Mouse (Mus musculus): ENCODE measurements around the gene Atg5. TPM values are rescaled to one million over a fixed set of nuclear protein-coding genes. Genes with fewer than 3 reads are reported as not detected.
"Not testable (repeated sequence)": the region's sequence is repeated elsewhere in the genome, so short reads cannot be mapped to it uniquely, and the experiment has no call there.

Gene Atg5
- polyA plus RNA-seq (2015; fragmentation: Nextera tagmentation; extraction: Ambion mirVana), result 44.7 and 50.3 TPM in 2 replicates

DNA sequence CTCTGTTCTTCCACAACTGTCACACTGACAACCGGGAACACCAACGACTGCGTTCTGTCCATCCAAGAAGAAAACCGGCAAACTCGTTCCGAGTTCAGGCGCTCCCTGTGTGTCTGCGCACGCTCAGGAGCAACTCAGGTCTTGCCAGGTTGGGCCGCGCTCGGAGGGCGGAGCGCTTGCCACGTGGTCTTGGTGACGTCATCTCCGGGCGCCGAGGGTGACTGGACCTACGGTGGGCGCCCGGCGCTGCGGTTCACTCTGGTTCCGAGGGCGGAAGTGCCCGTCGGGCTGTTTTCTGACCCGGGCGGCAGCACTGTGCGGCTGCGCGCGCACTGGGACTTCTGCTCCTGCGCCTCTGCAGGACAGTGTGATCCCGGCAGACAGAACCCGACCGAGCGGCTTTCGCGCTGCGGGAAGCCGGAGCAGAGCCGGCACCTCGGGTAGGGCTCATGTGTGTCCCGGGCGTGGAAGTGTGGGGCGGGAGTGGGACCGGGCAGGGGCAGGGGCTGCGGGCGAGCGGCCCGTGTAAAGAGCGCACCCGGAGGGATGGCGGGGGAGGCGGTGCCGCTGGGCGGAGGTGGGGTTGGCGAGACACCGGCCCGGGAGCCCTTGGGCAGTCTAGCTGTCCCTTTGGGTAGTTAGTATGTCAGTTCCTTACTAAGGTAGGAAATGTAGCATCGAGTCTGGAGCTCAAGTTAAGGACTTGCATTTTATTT is at the start of gene Atg5:
TSS of gene Atg5 (plus strand) at position 214 of the 716 bp plus-strand sequence.
- 0% methylated on average over 63 of the region's 63 CpGs for WGBS
- Histone ChIP-seq H3K9ac (ENCODE audit: low read length) (peak within 1 kb of the TSS; percentile 93), H3K27me3 (ENCODE audit: control insufficient read depth, insufficient read depth, low read depth, low read length) (no peaks in the 10 kb centered on the region), H3K4me3 (ENCODE audit: low read length) (peak within 1 kb of the TSS; percentile 94), H3K4me1 (replicated peaks; ENCODE audit: control insufficient read depth, insufficient read depth, low read length) (peaks cover 20% of the 10 kb centered on the region), H3K36me3 (ENCODE audit: control insufficient read depth, insufficient read depth, low read length) (no peaks in the 10 kb centered on the region), H3K9me3 (ENCODE audit: control insufficient read depth, low read length) (no peaks in the 10 kb centered on the region), H3K27ac (ENCODE audit: low read length) (peak within 1 kb of the TSS; percentile 96), H3K4me2 (ENCODE audit: low read depth, low read length) (peak within 1 kb of the TSS; percentile 85)
- ATAC-seq (ENCODE audit: low read depth), result peak; percentile 98

DNA sequence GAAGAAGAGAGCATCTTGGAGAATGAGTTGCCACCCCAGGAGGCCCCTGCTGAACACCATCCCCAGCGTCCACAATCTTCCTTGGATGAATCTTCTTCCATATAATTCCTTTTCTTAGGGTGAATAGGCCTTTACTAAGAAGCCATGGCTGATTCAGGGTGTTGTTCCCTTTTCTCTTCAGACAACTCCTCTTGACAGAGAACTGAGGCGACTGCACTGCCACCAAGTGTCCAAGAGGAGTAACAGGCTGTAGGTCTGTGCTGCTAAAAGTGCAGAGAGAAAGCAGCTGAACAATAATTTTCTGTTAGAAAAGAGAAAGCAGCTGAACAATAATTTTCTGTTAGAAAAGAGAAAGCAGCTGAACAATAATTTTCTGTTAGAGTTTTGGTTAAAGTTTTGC is 49.1 kb upstream of the Atg5 start:
- not testable (repeated sequence) for H3K4me2 ChIP-seq (ENCODE audit: low read depth, low read length); H3K27me3 ChIP-seq (ENCODE audit: control insufficient read depth, insufficient read depth, low read depth, low read length); H3K36me3 ChIP-seq (ENCODE audit: control insufficient read depth, insufficient read depth, low read length); H3K4me1 ChIP-seq (replicated peaks; ENCODE audit: control insufficient read depth, insufficient read depth, low read length); H3K27ac ChIP-seq (ENCODE audit: low read length); ATAC-seq (ENCODE audit: low read depth); H3K4me3 ChIP-seq (ENCODE audit: low read length); H3K9me3 ChIP-seq (ENCODE audit: control insufficient read depth, low read length); H3K9ac ChIP-seq (ENCODE audit: low read length)
- WGBS, result 23% methylated on average over 2 of the region's 2 CpGs

DNA sequence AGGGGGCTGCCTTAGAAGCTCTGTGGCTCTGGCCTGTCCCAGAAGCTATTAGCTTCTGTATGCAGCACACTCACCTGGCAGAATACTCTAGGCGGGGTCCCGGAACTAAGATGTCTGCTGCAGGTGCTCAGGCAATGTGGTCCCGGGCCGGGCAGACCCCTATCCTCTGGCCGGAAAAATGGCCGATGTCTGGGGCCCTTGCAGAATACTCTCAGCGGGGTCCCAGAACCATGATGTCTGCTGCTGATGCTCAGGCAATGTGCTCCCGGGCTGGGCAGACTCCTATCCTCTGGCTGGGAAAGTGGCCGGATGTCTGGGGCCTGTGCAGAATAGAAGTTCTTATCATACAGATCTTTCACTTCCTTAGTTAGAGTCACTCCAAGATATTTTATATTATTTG is 43.8 kb upstream of the Atg5 start:
- no peaks in the 10 kb centered on the region for H3K9me3 ChIP-seq (ENCODE audit: control insufficient read depth, low read length)
- no peaks in the 10 kb centered on the region for H3K27me3 ChIP-seq (ENCODE audit: control insufficient read depth, insufficient read depth, low read depth, low read length)
- H3K4me3 ChIP-seq (ENCODE audit: low read length), result no peak overlapping the region
- no peak overlapping the region for H3K9ac ChIP-seq (ENCODE audit: low read length)
- ATAC-seq (ENCODE audit: low read depth), result no peak
- 93% methylated on average over 9 of the region's 9 CpGs for WGBS
- no peak overlapping the region for H3K4me2 ChIP-seq (ENCODE audit: low read depth, low read length)
- no peaks in the 10 kb centered on the region for H3K36me3 ChIP-seq (ENCODE audit: control insufficient read depth, insufficient read depth, low read length)
- H3K27ac ChIP-seq (ENCODE audit: low read length), result no peak overlapping the region
- no peaks in the 10 kb centered on the region for H3K4me1 ChIP-seq (replicated peaks; ENCODE audit: control insufficient read depth, insufficient read depth, low read length)

DNA sequence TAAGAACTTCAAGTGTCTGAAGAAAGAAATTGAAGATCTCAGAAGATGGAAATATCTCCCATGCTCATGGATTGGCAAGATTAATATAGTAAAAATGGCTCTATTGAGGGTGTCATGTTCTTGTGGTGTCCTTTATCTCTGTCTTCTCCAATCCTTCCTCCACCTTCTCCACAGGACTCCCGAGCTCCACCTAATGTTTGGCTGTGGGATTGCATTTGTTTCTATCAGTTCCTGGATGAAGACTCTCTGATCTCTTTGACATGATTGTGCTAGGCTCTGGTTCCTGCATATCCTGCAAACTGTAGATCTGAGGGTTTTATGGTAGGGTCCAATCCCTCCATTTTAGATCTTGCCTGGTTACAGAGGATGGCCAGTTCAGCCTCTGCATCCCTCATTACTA is 34.8 kb upstream of the Atg5 start:
- H3K36me3 ChIP-seq (ENCODE audit: control insufficient read depth, insufficient read depth, low read length); H3K27me3 ChIP-seq (ENCODE audit: control insufficient read depth, insufficient read depth, low read depth, low read length); H3K4me2 ChIP-seq (ENCODE audit: low read depth, low read length); H3K9me3 ChIP-seq (ENCODE audit: control insufficient read depth, low read length); H3K4me3 ChIP-seq (ENCODE audit: low read length); H3K9ac ChIP-seq (ENCODE audit: low read length); ATAC-seq (ENCODE audit: low read depth); H3K27ac ChIP-seq (ENCODE audit: low read length); H3K4me1 ChIP-seq (replicated peaks; ENCODE audit: control insufficient read depth, insufficient read depth, low read length): not testable (repeated sequence)
- WGBS, result 10% methylated on average over 1 of the region's 1 CpGs

DNA sequence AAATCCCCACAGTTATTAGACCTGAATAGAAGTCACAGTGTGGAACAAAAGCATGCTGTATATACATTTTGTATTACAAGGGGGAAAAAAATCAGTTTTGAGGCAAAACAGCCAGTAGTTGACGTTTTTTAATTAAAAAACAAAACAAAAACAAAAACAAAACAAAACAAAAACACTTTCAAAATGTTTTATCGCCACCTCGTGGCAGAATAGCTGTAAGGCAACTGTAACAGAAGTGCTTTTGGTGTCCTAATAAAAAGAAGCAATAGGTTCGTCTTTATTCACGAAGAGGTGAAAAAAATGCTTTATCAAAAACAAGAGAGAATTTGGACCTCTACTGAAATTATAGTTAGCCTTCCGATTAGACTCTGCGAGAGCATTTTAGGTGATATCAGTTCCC is 32.9 kb upstream of the Atg5 start:
- WGBS, result 33% methylated on average over 7 of the region's 7 CpGs
- not testable (repeated sequence) for H3K4me2 ChIP-seq (ENCODE audit: low read depth, low read length); H3K27ac ChIP-seq (ENCODE audit: low read length); H3K9ac ChIP-seq (ENCODE audit: low read length); ATAC-seq (ENCODE audit: low read depth); H3K27me3 ChIP-seq (ENCODE audit: control insufficient read depth, insufficient read depth, low read depth, low read length); H3K4me1 ChIP-seq (replicated peaks; ENCODE audit: control insufficient read depth, insufficient read depth, low read length); H3K4me3 ChIP-seq (ENCODE audit: low read length); H3K9me3 ChIP-seq (ENCODE audit: control insufficient read depth, low read length); H3K36me3 ChIP-seq (ENCODE audit: control insufficient read depth, insufficient read depth, low read length)

DNA sequence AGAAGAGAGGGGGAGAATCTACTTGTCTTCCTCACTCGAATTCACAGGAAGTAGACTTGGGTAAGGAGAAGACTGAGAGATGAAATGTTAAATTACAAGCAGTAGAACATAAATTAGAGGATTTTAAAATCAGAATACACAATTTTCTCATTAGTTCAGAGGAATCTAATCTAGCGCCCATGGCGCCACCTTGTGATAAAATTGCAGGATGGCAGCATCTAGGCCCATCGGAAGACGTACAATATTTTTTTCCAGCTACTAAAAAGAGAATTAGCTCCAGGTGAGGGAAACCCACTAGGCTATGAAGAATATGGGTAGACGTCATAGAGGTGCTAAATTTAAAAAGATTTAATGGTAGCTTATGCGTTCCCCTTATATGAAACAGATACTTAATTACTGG is 11.5 kb upstream of the Atg5 start:
- Histone ChIP-seq H3K9me3 (ENCODE audit: control insufficient read depth, low read length) (no peaks in the 10 kb centered on the region), H3K9ac (ENCODE audit: low read length) (no peak overlapping the region), H3K4me3 (ENCODE audit: low read length) (no peak overlapping the region), H3K4me1 (replicated peaks; ENCODE audit: control insufficient read depth, insufficient read depth, low read length) (no peaks in the 10 kb centered on the region), H3K27ac (ENCODE audit: low read length) (no peak overlapping the region), H3K27me3 (ENCODE audit: control insufficient read depth, insufficient read depth, low read depth, low read length) (no peaks in the 10 kb centered on the region), H3K36me3 (ENCODE audit: control insufficient read depth, insufficient read depth, low read length) (no peaks in the 10 kb centered on the region), H3K4me2 (ENCODE audit: low read depth, low read length) (no peak overlapping the region)
- 33% methylated on average over 7 of the region's 7 CpGs for WGBS
- no peak for ATAC-seq (ENCODE audit: low read depth)

DNA sequence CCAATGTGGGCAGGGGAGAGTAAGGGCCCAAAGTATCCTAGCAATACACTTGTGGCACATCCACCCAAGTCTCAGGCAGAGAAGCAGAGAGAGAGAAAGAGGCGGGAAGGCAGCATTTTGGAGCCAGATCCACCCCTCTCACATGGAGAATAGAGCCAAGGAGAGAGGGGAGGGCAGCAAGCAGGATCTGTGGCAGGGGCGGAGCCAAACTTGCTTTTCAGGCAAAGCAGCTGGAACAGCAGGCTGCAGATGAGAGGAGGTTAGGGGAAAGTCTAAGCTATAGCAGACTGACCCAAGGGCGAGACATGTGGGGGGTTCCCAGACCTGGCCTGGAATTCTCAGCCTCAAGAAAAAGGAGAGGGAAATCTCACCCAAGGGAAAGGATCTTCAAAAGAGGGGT is 2.3 kb upstream of the Atg5 start:
- Histone ChIP-seq H3K9ac (ENCODE audit: low read length) (no peak overlapping the region), H3K4me1 (replicated peaks; ENCODE audit: control insufficient read depth, insufficient read depth, low read length) (peaks cover 20% of the 10 kb centered on the region), H3K27me3 (ENCODE audit: control insufficient read depth, insufficient read depth, low read depth, low read length) (no peaks in the 10 kb centered on the region), H3K36me3 (ENCODE audit: control insufficient read depth, insufficient read depth, low read length) (no peaks in the 10 kb centered on the region), H3K4me3 (ENCODE audit: low read length) (no peak overlapping the region), H3K4me2 (ENCODE audit: low read depth, low read length) (no peak overlapping the region), H3K9me3 (ENCODE audit: control insufficient read depth, low read length) (no peaks in the 10 kb centered on the region), H3K27ac (ENCODE audit: low read length) (no peak overlapping the region)
- WGBS, result 76% methylated on average over 3 of the region's 3 CpGs
- ATAC-seq (ENCODE audit: low read depth), result no peak

DNA sequence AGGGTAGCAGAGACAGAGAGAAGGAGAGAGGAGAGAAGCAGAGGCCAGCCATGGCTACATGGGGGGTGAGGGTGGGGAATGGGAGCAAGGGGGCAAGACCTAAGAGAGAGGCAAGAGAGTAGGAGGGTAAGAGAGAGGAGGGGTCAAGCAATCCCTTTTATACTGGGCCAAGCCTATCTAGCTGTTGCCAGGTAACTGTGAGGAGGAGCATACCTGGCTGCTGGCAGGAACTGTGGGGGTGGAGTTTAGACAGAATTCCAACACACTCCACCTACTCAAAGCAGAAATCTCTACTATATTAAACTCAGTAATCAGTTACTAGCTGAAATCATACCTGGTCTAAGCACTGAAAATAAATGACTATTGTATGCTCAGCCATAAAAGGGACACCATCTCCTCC is 1.6 kb upstream of the Atg5 start:
- peak overlapping the region; percentile 85 for H3K4me2 ChIP-seq (ENCODE audit: low read depth, low read length)
- no peaks in the 10 kb centered on the region for H3K36me3 ChIP-seq (ENCODE audit: control insufficient read depth, insufficient read depth, low read length)
- ATAC-seq (ENCODE audit: low read depth), result no peak
- no peak overlapping the region for H3K27ac ChIP-seq (ENCODE audit: low read length)
- H3K4me1 ChIP-seq (replicated peaks; ENCODE audit: control insufficient read depth, insufficient read depth, low read length), result peaks cover 20% of the 10 kb centered on the region
- peak overlapping the region; percentile 94 for H3K4me3 ChIP-seq (ENCODE audit: low read length)
- no peaks in the 10 kb centered on the region for H3K9me3 ChIP-seq (ENCODE audit: control insufficient read depth, low read length)
- no peaks in the 10 kb centered on the region for H3K27me3 ChIP-seq (ENCODE audit: control insufficient read depth, insufficient read depth, low read depth, low read length)
- no peak overlapping the region for H3K9ac ChIP-seq (ENCODE audit: low read length)

DNA sequence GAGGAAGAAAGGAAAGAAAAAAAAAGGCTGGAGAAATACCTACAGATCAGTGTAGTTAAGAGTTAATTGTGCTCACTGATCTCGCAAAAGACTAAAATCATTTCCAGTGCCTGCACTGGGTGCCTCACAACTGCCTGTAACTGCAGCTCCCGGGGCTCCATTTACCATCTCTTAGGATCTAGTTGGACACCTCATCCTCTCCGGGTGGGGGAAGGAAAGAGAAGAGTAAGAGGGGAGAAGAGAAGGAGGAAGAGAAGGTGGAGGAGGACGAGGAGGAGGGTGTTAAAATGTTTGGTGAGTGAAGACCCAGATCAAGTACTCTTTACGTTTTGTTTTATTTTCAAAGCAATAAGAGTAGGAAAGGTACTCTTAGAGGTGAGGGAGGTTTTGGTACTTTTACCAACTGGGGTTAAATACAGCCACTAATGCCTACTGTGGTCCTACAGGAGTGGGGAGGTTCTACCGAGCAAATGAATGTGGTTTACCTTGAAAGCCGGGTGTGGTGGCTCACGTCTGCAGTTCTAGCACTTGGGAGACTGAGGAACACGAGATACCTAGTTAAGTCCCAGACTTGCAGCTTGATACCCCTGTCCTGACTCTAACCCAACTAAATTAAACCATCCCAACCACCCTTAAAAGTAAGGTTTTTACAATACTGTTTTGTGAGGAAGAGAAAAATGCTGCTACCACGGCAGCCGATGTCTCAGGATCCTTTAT is 574 bp upstream of the Atg5 start:
- ATAC-seq (ENCODE audit: low read depth), result peak; percentile 13
- Histone ChIP-seq H3K4me2 (ENCODE audit: low read depth, low read length) (peak overlapping the region; percentile 85), H3K36me3 (ENCODE audit: control insufficient read depth, insufficient read depth, low read length) (no peaks in the 10 kb centered on the region), H3K4me1 (replicated peaks; ENCODE audit: control insufficient read depth, insufficient read depth, low read length) (peaks cover 20% of the 10 kb centered on the region), H3K27ac (ENCODE audit: low read length) (peak overlapping the region; percentile 96), H3K9ac (ENCODE audit: low read length) (peak overlapping the region; percentile 93), H3K9me3 (ENCODE audit: control insufficient read depth, low read length) (no peaks in the 10 kb centered on the region), H3K27me3 (ENCODE audit: control insufficient read depth, insufficient read depth, low read depth, low read length) (no peaks in the 10 kb centered on the region), H3K4me3 (ENCODE audit: low read length) (peak overlapping the region; percentile 94)
- WGBS, result under 1% methylated on average over 11 of the region's 11 CpGs
